Mouse (Mus musculus): ENCODE results near the gene Pitx3.
"Not testable (repeated sequence)": the region's sequence is repeated elsewhere in the genome, so short reads cannot be mapped to it uniquely, and the experiment has no call there.

DNA sequence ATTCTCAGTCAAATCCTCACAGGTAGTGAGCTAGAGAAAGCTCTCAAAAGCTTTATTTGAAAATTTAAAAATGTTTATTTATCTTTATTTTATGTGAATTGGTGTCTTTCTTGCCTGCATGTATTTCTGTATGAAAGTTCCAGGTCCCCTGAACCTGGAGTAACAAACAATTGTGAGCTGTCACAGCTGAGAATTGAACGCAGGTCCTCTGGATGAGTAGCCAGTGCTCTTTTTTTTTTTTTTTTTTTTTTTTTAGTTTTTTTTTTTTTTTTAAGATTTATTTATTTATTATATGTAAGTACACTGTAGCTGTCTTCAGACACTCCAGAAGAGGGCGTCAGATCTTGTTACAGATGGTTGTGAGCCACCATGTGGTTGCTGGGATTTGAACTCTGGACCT is 19.0 kb upstream of the Pitx3 start:
- TF ChIP-seq CTCF (IDR thresholded peaks at IDR 0.05; ENCODE audit: extremely low read depth, insufficient read depth, insufficient read length, insufficient replicate concordance); POLR2A (IDR thresholded peaks at IDR 0.05; ENCODE audit: low read depth, low read length): not testable (repeated sequence)
